Mouse (Mus musculus) lung, adult 2 months (tissue): ENCODE measurements around the gene Ccnf.

Experiments used
- CTCF ChIP-seq: fragments of 200-500 bp; IDR thresholded peaks from 2 replicates; pipeline ENCODE4 v1.5.1; 2011; ENCODE audit warnings: mild to moderate bottlenecking, low read length, control low read depth; ENCODE audit not compliant: insufficient read depth
- POLR2A ChIP-seq: fragments of 200-500 bp; IDR thresholded peaks from 2 replicates; pipeline ENCODE4 v1.6.1; 2011; ENCODE audit warnings: low read depth, mild to moderate bottlenecking, control low read depth, low read length, borderline replicate concordance; ENCODE audit errors: extremely low read depth

- peak; percentile 45; the same call in 1 of the 2 replicates for TF ChIP-seq POLR2A
- TF ChIP-seq CTCF: no peak
These were observed 30.6 kb downstream of the Ccnf start, which contains the start of gene Tedc2 for GRCm38 (mm10) chr17:24220435-24221411.
